Mouse (Mus musculus): ENCODE measurements around the gene Tsga10ip.
"Not testable (repeated sequence)": the region's sequence is repeated elsewhere in the genome, so short reads cannot be mapped to it uniquely, and the experiment has no call there.

The Tsga10ip gene

DNA sequence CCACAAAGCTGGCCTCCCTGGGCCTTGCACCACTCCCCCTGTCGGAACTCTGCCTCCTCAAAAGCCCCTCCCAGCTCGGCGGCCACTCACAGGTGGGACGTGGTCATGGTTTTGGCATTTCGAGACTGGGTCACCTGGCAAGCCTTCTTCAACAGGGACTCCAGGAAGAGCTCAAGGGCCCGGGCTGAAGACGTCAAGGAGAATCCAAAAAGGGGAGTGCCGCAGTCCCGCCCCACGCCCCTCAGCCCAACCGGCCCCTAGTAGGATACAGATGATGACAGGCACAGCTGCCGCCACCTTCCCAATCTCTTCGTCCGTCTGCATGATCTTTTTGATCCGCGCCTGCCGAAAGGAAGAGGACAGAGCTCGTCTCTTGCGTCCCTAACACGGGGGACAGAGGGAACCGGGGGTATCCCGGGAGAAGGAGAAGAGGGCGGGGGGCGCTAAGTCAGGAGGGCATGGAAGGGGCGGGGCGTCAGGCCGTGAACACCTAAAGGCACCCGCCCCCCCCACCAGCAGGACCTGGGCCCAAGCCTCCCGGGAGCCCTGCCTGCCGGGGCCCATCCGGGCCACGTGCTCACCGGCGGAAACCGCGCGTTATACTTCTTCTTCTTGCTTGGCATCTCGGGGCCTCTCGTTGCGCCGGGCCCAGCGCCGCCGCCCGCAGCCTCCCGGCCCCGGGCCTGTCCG lies 21.9 kb upstream of the Tsga10ip start:
- peak; percentile 71 for DNase-seq (ENCODE audit: low spot score)

DNA sequence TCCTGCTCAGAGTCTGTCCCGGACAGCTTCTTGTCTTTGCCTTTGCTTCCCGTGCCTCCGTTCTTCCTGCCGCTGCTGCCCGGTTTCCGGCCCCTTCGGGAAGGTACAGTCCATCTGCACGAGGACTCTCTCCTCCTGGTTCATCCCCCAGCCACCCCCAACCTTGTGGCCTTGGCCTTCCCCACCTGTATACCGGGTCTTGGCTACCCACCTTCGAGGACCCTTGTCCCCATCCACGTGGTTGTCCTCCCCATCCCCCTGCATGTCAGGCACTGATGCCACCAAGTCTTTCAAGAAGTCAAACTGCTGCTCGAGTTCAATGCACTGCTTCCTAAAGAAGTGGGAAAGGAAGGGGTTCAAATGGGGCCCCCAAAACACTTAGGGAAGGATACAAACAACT lies 21.2 kb upstream of the Tsga10ip start:
- DNase-seq (ENCODE audit: low spot score): no peak

DNA sequence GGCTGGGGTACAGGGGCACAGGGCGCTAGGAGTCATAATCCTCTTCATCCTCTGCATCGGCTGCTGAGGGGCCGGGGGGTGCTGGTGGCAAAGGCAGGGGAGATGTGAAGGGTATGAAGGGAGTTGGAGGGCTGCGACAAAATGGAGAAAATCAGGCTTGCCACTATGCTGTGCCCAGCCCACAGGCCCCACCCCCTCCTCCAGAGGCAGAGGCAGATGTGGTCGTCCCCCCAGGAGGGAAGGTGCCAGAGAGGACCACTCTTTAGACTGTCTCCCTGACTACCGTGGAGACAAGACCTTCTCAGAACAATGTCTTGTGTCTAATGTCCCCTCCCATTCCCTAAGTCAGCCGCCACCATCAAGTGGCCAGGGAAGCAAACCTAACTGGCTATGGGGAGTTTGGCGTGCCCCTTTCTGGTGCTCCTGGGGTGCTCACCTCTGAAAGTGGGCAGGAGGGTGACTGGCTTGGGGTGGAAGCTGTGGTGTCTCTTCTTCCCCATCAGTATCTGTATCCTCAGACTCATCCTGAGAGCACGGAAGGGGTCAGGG lies 20.6 kb upstream of the Tsga10ip start:
- no peak for DNase-seq (ENCODE audit: low spot score)

DNA sequence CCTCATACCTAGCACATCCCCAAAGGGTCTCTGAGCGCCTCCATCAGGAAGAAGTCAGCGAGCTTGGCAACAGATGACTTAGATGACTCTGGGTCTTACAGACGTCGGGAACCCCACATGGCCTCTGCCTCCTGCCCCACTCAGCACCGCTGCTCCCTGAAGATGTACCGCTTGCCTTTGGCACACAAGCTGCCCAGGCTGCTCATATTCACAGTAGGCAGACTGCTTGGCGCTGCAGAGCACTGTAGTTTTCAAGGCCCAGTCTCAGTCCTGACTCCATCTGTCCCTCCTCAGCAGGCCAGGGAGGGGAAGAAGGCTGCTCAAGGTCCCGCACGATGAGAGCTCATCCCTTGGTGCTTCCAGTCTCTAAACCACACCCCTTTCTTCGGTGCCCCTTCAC lies 19.9 kb upstream of the Tsga10ip start:
- DNase-seq (ENCODE audit: low spot score): no peak

DNA sequence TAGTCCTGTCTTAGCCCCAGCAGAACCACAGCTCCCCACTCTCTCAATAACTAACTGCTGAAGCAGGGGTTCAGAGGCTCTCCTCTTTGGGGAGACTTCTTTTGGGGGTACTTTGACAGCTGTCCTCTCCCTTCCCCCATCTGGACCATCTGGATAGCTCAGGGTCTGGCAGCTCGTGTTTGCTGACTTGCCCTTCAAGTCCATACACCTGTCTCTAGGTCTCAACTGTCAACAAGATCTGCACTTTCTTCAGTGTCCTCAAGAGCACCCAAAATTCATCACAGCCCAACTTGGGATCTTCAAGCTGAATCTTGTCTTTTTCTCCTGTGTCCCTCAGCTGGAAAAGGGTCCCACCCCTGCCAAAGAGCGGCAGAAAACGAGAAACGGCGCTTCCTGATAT lies 19.5 kb upstream of the Tsga10ip start:
- no peak for DNase-seq (ENCODE audit: low spot score)

DNA sequence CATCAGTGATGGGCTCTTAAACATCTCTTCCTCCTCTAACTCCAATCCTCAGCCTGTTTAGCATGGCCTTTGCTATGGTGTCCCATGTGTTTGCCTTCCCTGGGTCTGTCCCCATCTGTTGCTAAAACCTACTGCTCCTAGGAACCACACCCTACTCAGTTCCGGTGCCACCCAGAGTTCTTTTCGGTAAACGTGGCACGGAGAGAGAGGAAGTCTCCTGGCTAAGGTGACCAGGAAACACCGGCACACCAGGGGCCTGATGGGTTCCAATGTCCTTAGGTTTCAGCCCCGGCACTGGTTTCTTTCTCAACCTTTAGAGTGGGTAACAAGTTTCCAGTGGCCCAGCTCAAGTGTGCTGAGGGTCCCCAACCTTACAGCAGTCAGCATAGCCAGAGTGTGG lies 18.3 kb upstream of the Tsga10ip start:
- no peak for DNase-seq (ENCODE audit: low spot score)

DNA sequence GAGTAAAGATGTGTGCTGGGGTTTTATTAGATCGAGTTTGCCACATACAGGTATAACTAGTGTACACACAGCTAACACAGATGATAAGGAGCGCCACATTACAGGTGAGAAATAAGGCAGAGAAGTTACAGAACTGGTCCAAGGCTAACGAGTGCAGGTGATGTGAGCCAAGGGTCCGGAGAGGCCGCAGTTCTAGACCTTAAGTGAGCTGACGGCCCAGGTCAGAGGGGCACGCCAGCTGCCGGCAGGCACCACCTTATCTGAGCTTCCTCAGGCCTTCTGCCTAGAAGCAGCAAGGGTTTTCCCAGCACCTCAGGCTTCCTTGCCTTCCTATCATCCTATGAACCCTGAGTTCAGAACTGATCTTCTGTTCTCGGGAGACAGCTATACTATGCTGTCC lies 17.3 kb upstream of the Tsga10ip start:
- DNase-seq (ENCODE audit: low spot score): no peak

DNA sequence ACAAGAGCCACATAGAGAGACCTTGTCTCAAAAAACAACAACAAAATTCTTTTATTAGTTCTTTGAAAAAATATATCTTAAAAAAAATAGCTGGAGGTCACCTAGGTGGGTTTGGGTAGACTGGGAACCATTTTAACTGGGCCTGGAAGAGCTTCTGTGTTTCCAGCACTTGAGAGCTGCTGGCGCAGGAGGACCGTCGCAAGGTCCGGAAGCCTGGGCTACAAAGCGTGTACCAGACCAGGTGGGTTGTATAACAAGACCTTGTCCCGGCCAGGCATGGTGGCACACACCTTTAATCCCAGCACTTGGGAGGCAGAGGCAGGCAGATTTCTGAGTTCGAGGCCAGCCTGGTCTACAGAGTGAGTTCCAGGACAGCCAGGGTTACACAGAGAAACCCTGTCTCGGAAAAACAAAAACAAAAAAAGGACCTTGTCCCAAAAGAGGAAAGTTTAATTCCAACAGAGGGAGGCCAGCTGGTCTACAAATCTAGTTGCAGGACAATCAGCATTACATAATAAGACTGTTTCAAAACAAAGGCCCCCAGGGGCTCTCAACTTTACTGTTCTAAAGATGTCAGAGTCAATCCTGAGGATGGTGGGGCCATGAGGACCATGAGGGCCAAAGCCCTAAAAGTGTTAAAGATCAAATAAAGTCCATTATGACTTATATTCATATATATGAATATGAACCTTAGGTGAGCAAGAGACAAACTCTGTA lies 16.6 kb upstream of the Tsga10ip start:
- DNase-seq (ENCODE audit: low spot score): no peak

DNA sequence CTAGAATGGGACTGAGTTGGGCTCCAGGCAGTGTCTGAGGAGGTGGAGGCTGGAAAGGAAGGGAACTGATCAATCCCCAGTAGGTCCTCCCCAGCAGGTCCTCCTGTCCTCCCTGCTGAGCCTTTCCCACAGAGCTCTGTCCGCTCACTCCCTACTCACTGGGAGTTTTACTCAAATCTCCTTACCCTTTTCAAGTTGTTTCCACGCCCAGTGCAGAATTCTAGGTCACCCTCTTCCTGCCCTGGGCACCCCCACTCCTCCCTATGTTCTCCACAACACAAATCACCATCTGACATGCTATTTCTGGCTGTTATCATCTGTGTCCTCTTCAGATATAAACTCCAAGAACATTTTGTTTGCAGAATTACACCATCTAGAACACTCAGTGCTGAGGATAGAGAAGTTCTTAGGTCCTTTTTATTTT lies 12.2 kb upstream of the Tsga10ip start:
- DNase-seq (ENCODE audit: low spot score): no peak

DNA sequence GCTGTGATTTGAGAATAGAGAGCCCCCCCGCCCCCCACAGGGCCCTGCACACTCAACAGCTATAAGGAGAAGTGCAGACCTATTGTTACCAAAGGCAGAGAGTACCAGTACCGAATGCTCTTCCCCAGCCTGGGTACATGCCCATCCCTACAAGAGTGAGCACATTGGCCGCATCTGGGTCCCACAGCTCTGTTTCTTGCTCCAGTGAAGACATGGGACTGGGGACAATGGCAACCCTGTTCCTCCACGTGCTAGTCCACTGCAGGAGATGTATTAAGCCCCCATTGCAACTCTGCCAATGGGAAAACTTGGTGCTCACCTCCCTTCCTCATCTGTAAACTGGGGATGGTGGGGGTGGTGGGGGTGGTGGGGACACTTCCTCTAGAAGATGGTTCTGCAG lies 11.5 kb upstream of the Tsga10ip start:
- DNase-seq (ENCODE audit: low spot score): no peak

DNA sequence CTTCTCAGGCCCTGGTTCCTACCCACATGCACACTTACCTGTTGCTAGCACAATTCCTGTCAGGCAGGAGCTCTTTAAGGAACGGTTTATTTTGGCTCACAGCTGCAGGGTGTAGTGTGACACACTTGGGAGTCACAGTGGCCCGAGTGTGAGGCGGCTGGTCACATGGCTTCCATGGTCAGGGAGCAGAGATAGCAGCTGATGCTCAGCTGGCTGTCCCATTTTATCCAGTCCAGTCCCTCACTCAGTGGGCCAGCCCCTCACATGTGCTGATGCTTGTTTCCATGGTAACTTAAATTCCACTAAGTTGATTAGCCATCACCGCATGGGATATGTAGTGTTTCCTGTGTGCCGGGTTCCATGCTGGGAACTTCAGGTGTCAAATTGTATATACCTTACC lies 9.6 kb upstream of the Tsga10ip start:
- no peak for DNase-seq (ENCODE audit: low spot score)

DNA sequence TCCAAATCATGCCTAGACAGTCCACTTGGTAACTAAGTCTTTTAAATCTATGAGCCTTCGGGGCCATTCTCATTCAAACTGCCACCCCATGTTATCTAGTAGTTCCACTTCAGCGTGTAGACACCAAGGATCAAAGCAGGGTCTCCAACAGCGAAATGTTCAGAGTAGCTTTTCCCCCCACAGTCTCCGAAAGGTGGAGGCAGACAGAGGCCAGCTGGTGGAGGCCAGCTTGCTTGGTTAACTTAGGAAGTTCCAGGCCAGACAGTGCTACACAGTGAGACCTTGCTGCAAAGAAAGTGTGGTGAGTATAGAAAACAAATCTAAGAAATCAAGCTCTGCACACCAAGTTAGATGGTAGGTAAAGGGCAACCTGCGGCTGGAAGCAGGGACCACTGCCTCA lies 8.3 kb upstream of the Tsga10ip start:
- DNase-seq (ENCODE audit: low spot score): no peak

DNA sequence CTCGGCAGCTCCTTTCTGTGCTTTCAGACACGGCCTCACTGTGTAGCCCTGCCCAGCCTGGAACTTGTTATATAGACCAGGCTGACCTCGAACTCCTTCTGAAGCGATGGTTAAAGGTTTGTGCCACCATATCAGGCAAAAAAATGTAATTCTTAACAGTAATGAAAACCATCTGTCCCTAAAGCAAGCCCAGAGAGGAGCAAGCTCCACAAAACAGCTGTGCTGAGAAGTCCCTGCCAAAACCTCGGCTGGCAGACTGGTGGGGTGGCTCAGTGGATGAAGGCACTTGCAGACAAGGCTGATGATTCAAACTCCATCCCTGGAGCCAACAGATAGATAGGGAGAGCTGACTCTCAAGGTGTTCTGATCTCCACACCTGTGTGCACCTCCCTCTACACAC lies 6.7 kb upstream of the Tsga10ip start:
- DNase-seq (ENCODE audit: low spot score): no peak

DNA sequence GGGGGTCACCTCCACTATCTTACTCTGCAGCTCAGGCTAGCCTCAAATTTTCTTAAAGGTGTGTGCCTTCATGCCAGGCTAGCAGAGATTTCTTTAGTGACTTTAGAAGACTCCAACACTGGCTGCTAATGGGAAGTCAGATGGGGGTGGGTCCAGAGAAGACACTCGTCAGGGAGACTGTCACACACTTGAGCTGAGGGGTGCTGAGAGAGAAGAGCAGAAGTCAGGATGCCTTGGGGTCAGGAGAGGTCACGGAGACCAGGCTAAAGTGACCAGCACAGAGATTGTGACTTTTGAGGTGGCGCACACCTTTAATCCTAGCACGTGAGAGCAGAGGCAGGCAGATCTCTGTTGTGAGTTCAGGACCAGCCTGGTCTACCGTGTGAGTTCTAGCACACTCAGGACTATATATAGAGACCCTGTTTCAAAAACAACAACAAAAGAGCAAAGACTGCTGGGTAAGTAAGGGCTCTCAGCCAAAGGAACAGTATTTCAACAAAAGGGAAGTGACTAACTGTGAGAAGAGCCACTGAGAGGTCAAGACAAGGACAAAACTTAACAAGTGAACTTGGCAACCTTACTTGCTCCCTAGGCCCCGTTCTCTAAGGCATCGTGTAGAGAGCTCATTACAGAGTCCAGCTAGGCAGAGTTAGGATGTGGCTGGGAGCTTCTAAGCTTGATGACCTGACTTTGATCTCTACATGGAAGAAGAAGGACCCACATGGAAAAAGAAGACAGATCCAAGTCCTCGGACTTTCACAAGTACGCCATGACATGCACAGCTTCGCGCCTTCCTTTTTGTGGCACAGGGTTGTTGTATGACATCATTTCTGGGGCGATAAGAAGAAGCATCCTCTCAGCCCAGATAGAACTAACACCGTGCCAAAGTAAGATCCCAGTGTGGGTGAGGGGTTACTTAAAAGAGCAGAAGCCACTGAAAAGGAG lies 6.0 kb upstream of the Tsga10ip start:
- DNase-seq (ENCODE audit: low spot score): no peak

DNA sequence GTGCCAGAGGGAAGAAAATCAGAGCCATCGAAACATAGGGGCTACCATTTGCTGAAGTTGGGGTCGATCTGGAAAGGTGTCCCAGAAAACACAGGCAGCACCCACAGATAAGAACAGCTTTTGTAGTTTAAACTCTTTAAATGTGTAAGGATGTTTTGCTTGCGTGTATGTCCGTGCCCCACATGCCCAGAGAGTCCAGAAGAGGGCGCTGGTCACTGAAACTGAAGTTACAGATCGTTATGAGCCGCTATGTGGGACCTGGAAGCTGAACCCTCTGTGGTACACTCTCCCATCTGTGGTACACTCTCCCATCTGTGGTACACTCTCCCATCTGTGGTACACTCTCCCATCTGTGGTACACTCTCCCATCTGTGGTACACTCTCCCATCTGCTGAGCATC lies 4.8 kb upstream of the Tsga10ip start:
- DNase-seq (ENCODE audit: low spot score): no peak

DNA sequence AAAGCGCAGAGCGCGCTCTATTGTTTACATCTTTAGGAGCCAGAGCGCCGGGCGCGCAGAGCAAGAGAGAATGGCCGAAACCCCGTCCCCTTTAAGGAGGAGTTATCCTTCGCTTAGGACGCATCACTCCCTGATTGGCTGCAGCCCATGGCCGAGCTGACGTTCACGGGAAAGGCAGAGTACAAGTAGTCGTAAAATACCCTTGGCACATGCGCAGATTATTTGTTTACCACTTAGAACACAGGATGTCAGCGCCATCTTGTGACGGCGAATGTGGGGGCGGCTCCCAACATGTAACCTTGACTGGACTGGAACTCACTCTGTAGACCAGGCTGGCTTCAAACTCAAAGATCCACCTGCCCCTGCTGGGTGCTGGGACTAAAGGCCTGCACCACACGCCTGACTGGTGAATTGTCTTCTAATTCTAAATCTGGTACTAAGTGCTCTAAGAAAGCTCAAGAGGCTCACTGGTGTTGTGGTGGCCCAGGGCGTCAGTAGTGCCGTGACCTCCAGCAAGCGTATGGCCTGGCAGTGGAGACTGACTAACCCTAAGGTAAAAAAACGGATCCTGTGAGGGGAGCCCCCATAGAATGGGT lies 4.3 kb upstream of the Tsga10ip start:
- not testable (repeated sequence) for DNase-seq (ENCODE audit: low spot score)

DNA sequence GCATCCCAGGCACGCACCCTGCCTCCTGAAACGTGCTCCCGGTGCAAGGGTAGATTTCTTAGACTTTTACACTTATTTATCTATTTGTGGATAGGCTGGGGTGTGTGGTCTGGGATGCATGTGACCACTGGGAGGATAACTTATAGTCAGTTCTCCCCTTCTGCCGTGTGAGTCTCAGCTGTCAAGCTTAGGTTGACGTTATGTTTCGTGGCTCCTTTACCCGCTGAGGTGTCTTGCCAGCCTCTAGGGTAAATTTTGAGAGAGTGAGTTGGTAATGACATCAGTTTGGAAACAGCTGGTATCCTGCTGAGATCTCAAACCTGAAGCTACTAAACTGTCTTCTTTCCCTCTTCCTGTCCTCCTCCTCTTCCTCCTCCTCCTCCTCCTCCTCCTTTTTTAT lies 3.6 kb upstream of the Tsga10ip start:
- DNase-seq (ENCODE audit: low spot score): no peak

DNA sequence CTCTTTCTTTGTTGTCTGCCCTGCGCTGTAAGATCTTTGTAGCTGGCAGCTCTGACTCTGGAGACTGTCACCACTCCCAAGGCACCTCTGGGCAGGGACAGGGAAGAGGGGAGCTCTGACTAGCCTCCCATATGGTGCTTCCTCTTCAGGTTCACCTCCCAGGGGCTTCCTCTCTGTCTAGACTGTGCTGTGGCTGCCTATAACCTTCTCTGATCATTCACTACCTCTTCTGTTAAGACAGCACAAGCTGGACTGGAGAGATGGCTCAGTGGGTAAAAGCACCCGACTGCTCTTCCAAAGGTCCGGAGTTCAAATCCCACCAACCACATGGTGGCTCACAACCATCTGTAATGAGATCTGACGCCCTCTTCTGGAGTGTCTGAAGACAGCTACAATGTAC lies 1.3 kb downstream of the Tsga10ip start:
- not testable (repeated sequence) for DNase-seq (ENCODE audit: low spot score)

DNA sequence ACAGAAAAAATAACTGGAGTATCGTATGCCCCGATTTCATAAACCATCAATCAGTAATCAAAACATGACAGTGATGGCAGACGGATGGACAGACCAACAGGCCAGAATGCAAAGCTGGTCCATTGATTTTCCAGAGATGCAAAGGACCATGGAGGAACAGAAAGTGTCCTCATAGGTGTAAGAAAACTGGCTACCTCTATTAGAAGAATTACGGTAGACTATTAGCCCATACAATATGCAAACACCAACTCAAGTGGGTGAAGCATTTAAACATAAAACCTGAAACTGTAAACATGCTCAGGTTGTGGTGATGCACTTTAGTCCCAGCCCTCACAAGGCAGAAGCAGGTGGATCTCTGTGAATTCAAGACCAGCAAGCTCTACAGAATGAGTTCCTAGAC lies 7.0 kb downstream of the Tsga10ip start:
- no peak for DNase-seq (ENCODE audit: low spot score)

DNA sequence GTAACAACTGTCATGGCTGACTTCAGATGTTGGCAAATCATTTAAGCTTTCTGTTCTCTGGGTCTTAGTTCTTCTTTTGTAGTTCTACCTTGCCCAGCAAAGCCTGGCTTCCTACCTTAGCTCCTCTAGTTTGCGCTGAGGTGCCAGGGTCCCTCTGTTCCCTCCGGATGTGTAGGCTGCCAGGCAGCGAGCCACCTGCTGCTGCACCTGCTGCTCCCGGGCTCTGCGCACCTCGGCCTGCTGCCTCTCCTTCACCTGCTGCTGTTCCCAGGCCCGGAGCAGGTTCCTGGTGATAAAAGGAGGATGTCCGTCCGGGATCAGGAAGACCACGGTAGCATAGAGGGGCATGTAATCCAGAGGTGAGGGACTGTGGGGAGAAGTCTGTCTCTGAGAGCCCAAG lies 8.2 kb downstream of the Tsga10ip start:
- DNase-seq (ENCODE audit: low spot score): no peak

DNA sequence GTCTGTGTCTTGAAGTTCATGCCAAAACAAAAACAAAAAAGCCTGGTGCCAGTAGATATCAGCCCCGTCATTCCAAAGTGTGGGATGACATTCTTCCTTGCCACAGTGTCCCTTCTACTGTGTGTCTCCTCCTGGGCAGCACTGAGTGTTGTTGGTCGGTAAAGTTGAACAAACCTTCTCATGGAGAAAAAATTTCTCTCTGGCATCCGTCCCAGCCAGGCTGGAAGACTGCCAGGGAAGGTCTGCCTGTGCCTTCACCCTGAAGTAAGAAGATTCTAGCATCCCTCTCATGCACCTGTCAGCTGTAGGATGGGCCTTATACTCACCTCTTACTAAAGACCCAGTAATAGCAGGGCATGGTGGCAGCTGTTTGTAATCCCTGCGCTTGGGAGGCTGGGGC lies 9.4 kb downstream of the Tsga10ip start:
- peak; percentile 45 for DNase-seq (ENCODE audit: low spot score)

DNA sequence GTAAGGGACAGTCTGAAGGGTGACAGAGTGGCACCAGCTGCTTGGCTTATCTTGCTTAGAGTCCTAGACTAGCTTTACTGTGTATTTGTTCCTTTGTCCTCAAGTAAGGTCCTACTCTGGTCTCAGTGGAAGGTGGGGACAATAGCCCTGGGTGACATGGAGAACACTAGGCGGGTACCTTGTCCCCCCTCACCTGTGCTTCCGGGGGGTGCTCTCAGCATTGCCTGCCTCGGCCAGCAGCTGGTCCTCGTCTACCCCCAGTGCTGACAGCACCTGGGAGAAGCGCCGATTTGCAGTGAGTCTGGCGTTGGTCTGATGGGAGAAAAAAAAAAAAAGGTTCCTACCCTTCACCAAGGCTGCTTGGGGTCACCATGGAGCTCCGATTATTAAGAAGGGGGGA lies 11.9 kb downstream of the Tsga10ip start:
- DNase-seq (ENCODE audit: low spot score): no peak
